Mouse (Mus musculus): ENCODE measurements around the gene Ttll7. TPM values are rescaled to one million over a fixed set of nuclear protein-coding genes. Genes with fewer than 3 reads are reported as not detected.

Ttll7 gene
- 2.2 and 2.7 TPM in 2 replicates for polyA plus RNA-seq (2014; fragmentation: Nextera tagmentation; extraction: Ambion mirVana)

- under 1% methylated on average over 36 of the region's 36 CpGs for WGBS
- Histone ChIP-seq H3K4me2 (ENCODE audit: low read length) (peak within 1 kb of the TSS; percentile 81), H3K4me1 (ENCODE audit: control insufficient read depth in 2 of 2, insufficient read depth in 2 of 2, low read length in 2 of 2) (peaks cover 0 to 2% of the 10 kb centered on the region in 2 experiments; a peak in 1 of 4 replicates), H3K27ac (replicated peaks in 1 of 2; ENCODE audit: control insufficient read depth in 1 of 2, insufficient read depth in 1 of 2, low read depth in 2 of 2, low read length in 2 of 2) (0 out of 4 replicates have a peak within 1 kb of the TSS, but pooled peaks of 1 of the 2 experiments have one; percentile 61), H3K4me3 (ENCODE audit: control insufficient read depth in 1 of 2, insufficient read depth in 1 of 2, low read depth in 1 of 2, low read length in 2 of 2) (peak within 1 kb of the TSS; percentile 61 to 79), H3K36me3 (ENCODE audit: control insufficient read depth, insufficient read depth, low read length) (no peaks in the 10 kb centered on the region), H3K27me3 (ENCODE audit: control insufficient read depth, insufficient read depth, low read length) (no peaks in the 10 kb centered on the region), H3K9ac (ENCODE audit: low read length) (peak within 1 kb of the TSS; percentile 74), H3K9me3 (ENCODE audit: control insufficient read depth, low read length) (no peaks in the 10 kb centered on the region)
- peak; percentile 93 for ATAC-seq (ENCODE audit: insufficient number of reproducible peaks, insufficient read depth, low FRiP score, low read depth)
Observed at GRCm38 (mm10) chr3:146851966-146852891, at the start of gene Ttll7. TSS of gene Ttll7 (plus strand) at chr3:146852367.

- WGBS, result under 1% methylated on average over 57 of the region's 60 CpGs
- Histone ChIP-seq H3K27ac (replicated peaks in 1 of 2; ENCODE audit: control insufficient read depth in 1 of 2, insufficient read depth in 1 of 2, low read depth in 2 of 2, low read length in 2 of 2) (peak overlapping the region; percentile 77 to 86), H3K4me3 (ENCODE audit: control insufficient read depth in 1 of 2, insufficient read depth in 1 of 2, low read depth in 1 of 2, low read length in 2 of 2) (peak overlapping the region; percentile 68 to 94), H3K9ac (ENCODE audit: low read length) (peak overlapping the region; percentile 98), H3K27me3 (ENCODE audit: control insufficient read depth, insufficient read depth, low read length) (no peaks in the 10 kb centered on the region), H3K4me2 (ENCODE audit: low read length) (peak overlapping the region; percentile 73), H3K9me3 (ENCODE audit: control insufficient read depth, low read length) (no peaks in the 10 kb centered on the region), H3K4me1 (ENCODE audit: control insufficient read depth in 2 of 2, insufficient read depth in 2 of 2, low read length in 2 of 2) (peaks cover 0 to 12% of the 10 kb centered on the region in 2 experiments; a peak in 1 of 4 replicates), H3K36me3 (ENCODE audit: control insufficient read depth, insufficient read depth, low read length) (0 out of 2 replicates have a peak, but pooled peaks cover 6% of the 10 kb centered on the region)
- peak; percentile 69 for ATAC-seq (ENCODE audit: insufficient number of reproducible peaks, insufficient read depth, low FRiP score, low read depth)
Observed at GRCm38 (mm10) chr3:146812041-146812878, 39.9 kb upstream of the Ttll7 start.

GRCm38 (mm10) chr3:146812901-146813393 is 39.2 kb upstream of the Ttll7 start, which contains the start of gene Prkacb:
TSS of gene Prkacb (minus strand) at chr3:146812990.
- Histone ChIP-seq H3K4me1 (ENCODE audit: control insufficient read depth in 2 of 2, insufficient read depth in 2 of 2, low read length in 2 of 2) (peaks cover 0 to 12% of the 10 kb centered on the region in 2 experiments; a peak in 1 of 4 replicates), H3K36me3 (ENCODE audit: control insufficient read depth, insufficient read depth, low read length) (0 out of 2 replicates have a peak, but pooled peaks cover under 1% of the 10 kb centered on the region), H3K27me3 (ENCODE audit: control insufficient read depth, insufficient read depth, low read length) (no peaks in the 10 kb centered on the region), H3K27ac (replicated peaks in 1 of 2; ENCODE audit: control insufficient read depth in 1 of 2, insufficient read depth in 1 of 2, low read depth in 2 of 2, low read length in 2 of 2) (peak within 1 kb of the TSS; percentile 86 to 92), H3K9me3 (ENCODE audit: control insufficient read depth, low read length) (no peaks in the 10 kb centered on the region), H3K4me3 (ENCODE audit: control insufficient read depth in 1 of 2, insufficient read depth in 1 of 2, low read depth in 1 of 2, low read length in 2 of 2) (peak within 1 kb of the TSS; percentile 68 to 94), H3K4me2 (ENCODE audit: low read length) (peak within 1 kb of the TSS; percentile 73), H3K9ac (ENCODE audit: low read length) (peak within 1 kb of the TSS; percentile 98)
- peak; percentile 94 for ATAC-seq (ENCODE audit: insufficient number of reproducible peaks, insufficient read depth, low FRiP score, low read depth)
- WGBS, result 0% methylated on average over 44 of the region's 60 CpGs

- 53% methylated on average over 7 of the region's 7 CpGs for WGBS
- H3K4me3 ChIP-seq (ENCODE audit: control insufficient read depth in 1 of 2, insufficient read depth in 1 of 2, low read depth in 1 of 2, low read length in 2 of 2), result peak overlapping the region; percentile 68 to 94; a peak in 3 of 4 replicates
- no peak for ATAC-seq (ENCODE audit: insufficient number of reproducible peaks, insufficient read depth, low FRiP score, low read depth)
- peaks cover 0 to 12% of the 10 kb centered on the region in 2 experiments; a peak in 1 of 4 replicates for H3K4me1 ChIP-seq (ENCODE audit: control insufficient read depth in 2 of 2, insufficient read depth in 2 of 2, low read length in 2 of 2)
- H3K36me3 ChIP-seq (ENCODE audit: control insufficient read depth, insufficient read depth, low read length), result no peaks in the 10 kb centered on the region
- no peaks in the 10 kb centered on the region for H3K27me3 ChIP-seq (ENCODE audit: control insufficient read depth, insufficient read depth, low read length)
- H3K9ac ChIP-seq (ENCODE audit: low read length), result peak overlapping the region; percentile 98
- H3K9me3 ChIP-seq (ENCODE audit: control insufficient read depth, low read length), result no peaks in the 10 kb centered on the region
- H3K4me2 ChIP-seq (ENCODE audit: low read length), result peak overlapping the region; percentile 73
- peak overlapping the region; percentile 86 to 92; a peak in 2 of 4 replicates for H3K27ac ChIP-seq (replicated peaks in 1 of 2; ENCODE audit: control insufficient read depth in 1 of 2, insufficient read depth in 1 of 2, low read depth in 2 of 2, low read length in 2 of 2)
Observed at GRCm38 (mm10) chr3:146813624-146814023, 38.5 kb upstream of the Ttll7 start.

- Histone ChIP-seq H3K9ac (ENCODE audit: low read length) (no peak overlapping the region), H3K36me3 (ENCODE audit: control insufficient read depth, insufficient read depth, low read length) (no peaks in the 10 kb centered on the region), H3K4me3 (ENCODE audit: control insufficient read depth in 1 of 2, insufficient read depth in 1 of 2, low read depth in 1 of 2, low read length in 2 of 2) (no peak overlapping the region), H3K9me3 (ENCODE audit: control insufficient read depth, low read length) (no peaks in the 10 kb centered on the region), H3K4me1 (ENCODE audit: control insufficient read depth in 2 of 2, insufficient read depth in 2 of 2, low read length in 2 of 2) (no peaks in the 10 kb centered on the region), H3K4me2 (ENCODE audit: low read length) (no peak overlapping the region), H3K27me3 (ENCODE audit: control insufficient read depth, insufficient read depth, low read length) (no peaks in the 10 kb centered on the region), H3K27ac (replicated peaks in 1 of 2; ENCODE audit: control insufficient read depth in 1 of 2, insufficient read depth in 1 of 2, low read depth in 2 of 2, low read length in 2 of 2) (no peak overlapping the region)
- ATAC-seq (ENCODE audit: insufficient number of reproducible peaks, insufficient read depth, low FRiP score, low read depth), result no peak
- WGBS, result 91% methylated on average over 4 of the region's 4 CpGs
Observed at GRCm38 (mm10) chr3:146820718-146821117, 31.4 kb upstream of the Ttll7 start.

- ATAC-seq (ENCODE audit: insufficient number of reproducible peaks, insufficient read depth, low FRiP score, low read depth), result no peak
- Histone ChIP-seq H3K4me1 (ENCODE audit: control insufficient read depth in 2 of 2, insufficient read depth in 2 of 2, low read length in 2 of 2) (no peaks in the 10 kb centered on the region), H3K36me3 (ENCODE audit: control insufficient read depth, insufficient read depth, low read length) (no peaks in the 10 kb centered on the region), H3K9me3 (ENCODE audit: control insufficient read depth, low read length) (no peaks in the 10 kb centered on the region), H3K4me2 (ENCODE audit: low read length) (no peak overlapping the region), H3K4me3 (ENCODE audit: control insufficient read depth in 1 of 2, insufficient read depth in 1 of 2, low read depth in 1 of 2, low read length in 2 of 2) (no peak overlapping the region), H3K9ac (ENCODE audit: low read length) (no peak overlapping the region), H3K27ac (replicated peaks in 1 of 2; ENCODE audit: control insufficient read depth in 1 of 2, insufficient read depth in 1 of 2, low read depth in 2 of 2, low read length in 2 of 2) (no peak overlapping the region), H3K27me3 (ENCODE audit: control insufficient read depth, insufficient read depth, low read length) (no peaks in the 10 kb centered on the region)
- 59% methylated on average over 3 of the region's 3 CpGs for WGBS
Observed at GRCm38 (mm10) chr3:146842766-146843165, 9.4 kb upstream of the Ttll7 start.

GRCm38 (mm10) chr3:146843470-146843869 is 8.7 kb upstream of the Ttll7 start:
- Histone ChIP-seq H3K27ac (replicated peaks in 1 of 2; ENCODE audit: control insufficient read depth in 1 of 2, insufficient read depth in 1 of 2, low read depth in 2 of 2, low read length in 2 of 2) (no peak overlapping the region), H3K4me1 (ENCODE audit: control insufficient read depth in 2 of 2, insufficient read depth in 2 of 2, low read length in 2 of 2) (no peaks in the 10 kb centered on the region), H3K4me2 (ENCODE audit: low read length) (no peak overlapping the region), H3K9me3 (ENCODE audit: control insufficient read depth, low read length) (no peaks in the 10 kb centered on the region), H3K4me3 (ENCODE audit: control insufficient read depth in 1 of 2, insufficient read depth in 1 of 2, low read depth in 1 of 2, low read length in 2 of 2) (no peak overlapping the region), H3K36me3 (ENCODE audit: control insufficient read depth, insufficient read depth, low read length) (no peaks in the 10 kb centered on the region), H3K9ac (ENCODE audit: low read length) (no peak overlapping the region), H3K27me3 (ENCODE audit: control insufficient read depth, insufficient read depth, low read length) (no peaks in the 10 kb centered on the region)
- no peak for ATAC-seq (ENCODE audit: insufficient number of reproducible peaks, insufficient read depth, low FRiP score, low read depth)
- 72% methylated on average over 6 of the region's 6 CpGs for WGBS

Measured in heart, embryonic 14.5 days (tissue).